Mouse (Mus musculus) heart, embryonic 16.5 days (tissue): ENCODE results near the gene Fam117a. TPM values are rescaled to one million over a fixed set of nuclear protein-coding genes. Genes with fewer than 3 reads are reported as not detected.

Experiments
- ATAC-seq: fragments of 200-750 bp; cut with Nextera tagmentation; replicated peaks from 2 replicates; pipeline ENCODE4 v1.8.0; 2017; ENCODE audit warnings: moderate number of reproducible peaks; ENCODE audit not compliant: insufficient read depth, low FRiP score; ENCODE audit errors: extremely low read depth
- H3K27ac ChIP-seq: fragments of 300-500 bp; sonication (generic); 2 replicates; pipeline ENCODE4 v1.5.1; 2014; ENCODE audit warnings: mild to moderate bottlenecking, low read length, control low read depth, moderate library complexity
- H3K27me3 ChIP-seq: fragments of 300-500 bp; sonication (generic); 2 replicates; pipeline ENCODE4 v1.6.1; 2014; ENCODE audit warnings: low read length, mixed read lengths; ENCODE audit not compliant: control insufficient read depth, insufficient read depth
- H3K36me3 ChIP-seq: fragments of 300-500 bp; sonication (generic); 2 replicates; pipeline ENCODE4 v1.6.1; 2014; ENCODE audit not compliant: control insufficient read depth, insufficient read depth
- H3K4me1 ChIP-seq: fragments of 300-500 bp; sonication (generic); 2 replicates; pipeline ENCODE4 v1.6.1; 2014; ENCODE audit warnings: low read length, mixed read lengths; ENCODE audit not compliant: control insufficient read depth, insufficient read depth
- H3K4me2 ChIP-seq: fragments of 300-500 bp; sonication (generic); 2 replicates; pipeline ENCODE4 v1.6.1; 2014; ENCODE audit warnings: low read depth, mild to moderate bottlenecking, control low read depth, low read length
- H3K4me3 ChIP-seq: fragments of 300-500 bp; sonication (generic); 2 replicates; pipeline ENCODE4 v1.5.1; 2014; ENCODE audit warnings: mild to moderate bottlenecking, control low read depth, low read length
- H3K9ac ChIP-seq: fragments of 300-500 bp; sonication (generic); 2 replicates; pipeline ENCODE4 v1.6.1; 2014; ENCODE audit warnings: low read length, control low read depth
- H3K9me3 ChIP-seq: fragments of 300-500 bp; sonication (generic); replicated peaks from 2 replicates; pipeline ENCODE4 v1.6.1; 2016; ENCODE audit warnings: low read length; ENCODE audit not compliant: control insufficient read depth
- WGBS: fragments of 180-500 bp; shearing (Covaris S2); extraction: QIAGEN DNeasy Blood & Tissue Kit; methylation state at CpG from one replicate; pipeline ENCODE4 v1.1.7; 2014; 5-methylcytosine and 5-hydroxymethylcytosine counted together
- polyA plus RNA-seq: library from polyadenylated mRNA; unstranded; fragments of >200 nt; fragmentation: Nextera tagmentation; extraction: Ambion mirVana; gene quantifications from 2 replicates; pipeline ENCODE4 v1.2.1, GENCODE M21; 2015

Gene Fam117a
- polyA plus RNA-seq, 1 experiment from 2014 or later: 6.3 TPM

GRCm38 (mm10) chr11:95309510-95310006, 27.3 kb upstream of the Fam117a start:
- Histone ChIP-seq H3K4me2 (peak overlapping the region; percentile 93), H3K9me3 (no peaks in the 10 kb centered on the region), H3K4me1 (peaks cover 16% of the 10 kb centered on the region), H3K27me3 (no peaks in the 10 kb centered on the region), H3K9ac (peak overlapping the region; percentile 100), H3K4me3 (peak overlapping the region; percentile 98), H3K27ac (peak overlapping the region; percentile 99), H3K36me3 (peaks cover 8% of the 10 kb centered on the region)
- WGBS: under 1% methylated on average over 37 of the region's 37 CpGs
- peak; percentile 94 for ATAC-seq

- no peaks in the 10 kb centered on the region for H3K27me3 ChIP-seq
- peak within 1 kb of the TSS; percentile 99 for H3K27ac ChIP-seq
- peak; percentile 91 for ATAC-seq
- under 1% methylated on average over 42 of the region's 42 CpGs for WGBS
- H3K36me3 ChIP-seq: peaks cover 8% of the 10 kb centered on the region
- H3K4me3 ChIP-seq: peak within 1 kb of the TSS; percentile 98
- H3K4me2 ChIP-seq: peak within 1 kb of the TSS; percentile 93
- H3K4me1 ChIP-seq: peaks cover 18% of the 10 kb centered on the region
- H3K9ac ChIP-seq: peak within 1 kb of the TSS; percentile 100
- H3K9me3 ChIP-seq: no peaks in the 10 kb centered on the region
Observed at GRCm38 (mm10) chr11:95310007-95310647, 26.7 kb upstream of the Fam117a start, which contains the start of gene Kat7. Kat7 (minus strand) TSS chr11:95310246.

- no peak for ATAC-seq
- Histone ChIP-seq H3K27me3 (no peaks in the 10 kb centered on the region), H3K27ac (peak overlapping the region; percentile 88), H3K4me1 (peaks cover 22% of the 10 kb centered on the region), H3K9me3 (no peaks in the 10 kb centered on the region), H3K9ac (peak overlapping the region; percentile 74), H3K4me2 (peak overlapping the region; percentile 75), H3K4me3 (peak overlapping the region; percentile 98), H3K36me3 (peaks cover 2% of the 10 kb centered on the region)
- 6% methylated on average over 17 of the region's 17 CpGs for WGBS
Observed at GRCm38 (mm10) chr11:95310648-95311424, 26.0 kb upstream of the Fam117a start.

DNA sequence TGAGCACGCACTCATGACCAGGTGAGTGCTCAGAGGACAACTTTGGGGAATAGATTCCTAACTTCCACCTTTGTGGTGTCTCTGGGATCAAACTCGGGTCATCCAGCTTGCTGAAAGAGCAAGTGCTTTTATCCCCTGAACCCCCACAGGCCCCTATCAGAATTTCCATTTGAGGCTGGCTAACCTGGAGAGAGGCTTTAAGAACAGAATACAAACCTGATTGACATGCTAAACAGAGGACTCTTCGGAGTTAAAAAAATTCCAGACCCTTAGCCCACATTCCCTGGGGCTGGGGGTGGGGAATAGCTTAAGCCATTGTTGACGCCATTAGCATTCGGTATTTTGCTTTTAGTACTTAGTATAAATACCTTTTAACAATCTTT, 25.4 kb upstream of the Fam117a start:
- H3K27me3 ChIP-seq: no peaks in the 10 kb centered on the region
- no peaks in the 10 kb centered on the region for H3K9me3 ChIP-seq
- peak overlapping the region; percentile 75 for H3K4me2 ChIP-seq
- peak overlapping the region; percentile 98 for H3K4me3 ChIP-seq
- peak overlapping the region; percentile 74 for H3K9ac ChIP-seq
- WGBS: 38% methylated on average over 5 of the region's 5 CpGs
- no peaks in the 10 kb centered on the region for H3K36me3 ChIP-seq
- no peak for ATAC-seq
- H3K4me1 ChIP-seq: peaks cover 22% of the 10 kb centered on the region
- peak overlapping the region; percentile 88; the same call in 1 of the 2 replicates for H3K27ac ChIP-seq

GRCm38 (mm10) chr11:95315215-95315955, 21.4 kb upstream of the Fam117a start:
- ATAC-seq: no peak

GRCm38 (mm10) chr11:95318116-95318515, 18.7 kb upstream of the Fam117a start:
- Histone ChIP-seq H3K36me3 (no peaks in the 10 kb centered on the region), H3K27ac (no peak overlapping the region), H3K4me1 (peaks cover 11% of the 10 kb centered on the region; the same call in 1 of the 2 replicates), H3K4me3 (no peak overlapping the region), H3K9ac (no peak overlapping the region), H3K9me3 (no peaks in the 10 kb centered on the region), H3K4me2 (peak overlapping the region; percentile 15; the same call in 1 of the 2 replicates), H3K27me3 (no peaks in the 10 kb centered on the region)
- 42% methylated on average over 9 of the region's 9 CpGs for WGBS
- ATAC-seq: no peak

More at GRCm38 (mm10) chr11:95315215-95315955, 21.4 kb upstream of the Fam117a start:
- Histone ChIP-seq H3K36me3 (no peaks in the 10 kb centered on the region), H3K27ac (no peak overlapping the region), H3K4me2 (no peak overlapping the region), H3K9ac (no peak overlapping the region), H3K27me3 (no peaks in the 10 kb centered on the region), H3K9me3 (no peaks in the 10 kb centered on the region), H3K4me1 (peaks cover 18% of the 10 kb centered on the region), H3K4me3 (no peak overlapping the region)
- WGBS: 73% methylated on average over 7 of the region's 7 CpGs

GRCm38 (mm10) chr11:95319506-95319905, 17.3 kb upstream of the Fam117a start:
- no peaks in the 10 kb centered on the region for H3K36me3 ChIP-seq
- no peak for ATAC-seq
- no peak overlapping the region for H3K27ac ChIP-seq
- no peaks in the 10 kb centered on the region for H3K9me3 ChIP-seq
- no peak overlapping the region for H3K4me3 ChIP-seq
- peaks cover 11% of the 10 kb centered on the region; the same call in 1 of the 2 replicates for H3K4me1 ChIP-seq
- H3K4me2 ChIP-seq: no peak overlapping the region
- H3K9ac ChIP-seq: no peak overlapping the region
- WGBS: 36% methylated on average over 1 of the region's 1 CpGs
- H3K27me3 ChIP-seq: no peaks in the 10 kb centered on the region

DNA sequence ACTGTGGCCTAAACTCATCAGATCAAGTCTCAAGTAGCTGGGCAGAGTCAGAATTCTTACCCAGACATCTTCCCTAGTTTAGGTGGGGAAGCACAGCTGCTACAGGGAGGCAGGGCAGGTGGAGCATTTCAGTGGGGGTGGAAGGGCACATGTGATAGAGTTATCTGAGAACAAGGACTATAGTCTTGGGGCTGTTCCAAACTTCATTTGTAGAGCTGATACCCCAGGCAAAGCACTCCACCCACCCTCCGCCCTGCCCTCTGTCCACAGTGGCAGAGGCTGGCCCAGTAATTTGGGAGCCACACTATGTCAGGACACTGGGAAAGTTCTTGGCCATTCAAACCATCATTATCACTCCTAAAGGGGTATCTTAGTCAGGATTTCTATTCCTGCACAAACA, 16.8 kb upstream of the Fam117a start:
- no peak overlapping the region for H3K9ac ChIP-seq
- no peaks in the 10 kb centered on the region for H3K9me3 ChIP-seq
- H3K4me2 ChIP-seq: no peak overlapping the region
- H3K4me3 ChIP-seq: no peak overlapping the region
- H3K4me1 ChIP-seq: peaks cover 10% of the 10 kb centered on the region; the same call in 1 of the 2 replicates
- no peak for ATAC-seq
- no peaks in the 10 kb centered on the region for H3K27me3 ChIP-seq
- WGBS: 84% methylated on average over 1 of the region's 1 CpGs
- H3K27ac ChIP-seq: no peak overlapping the region
- H3K36me3 ChIP-seq: no peaks in the 10 kb centered on the region
